Mouse (Mus musculus) olfactory bulb, adult 2 months (tissue): ENCODE data around the gene Gm20422. TPM values are rescaled to one million over a fixed set of nuclear protein-coding genes. Genes with fewer than 3 reads are reported as not detected.

Source experiments
- H3K27ac ChIP-seq: fragments of 200-500 bp; 2 replicates; pipeline ENCODE4 v1.5.1; 2012; ENCODE audit warnings: low read depth, low read length; ENCODE audit not compliant: insufficient read depth
- H3K4me1 ChIP-seq: fragments of 200-500 bp; 2 replicates; pipeline ENCODE4 v1.6.1; 2012; ENCODE audit warnings: low read length; ENCODE audit not compliant: control insufficient read depth, insufficient read depth
- H3K4me3 ChIP-seq: fragments of 200-500 bp; 2 replicates; pipeline ENCODE4 v1.5.1; 2012; ENCODE audit warnings: mild to moderate bottlenecking, low read depth, low read length, moderate library complexity; ENCODE audit not compliant: insufficient read depth
- CTCF ChIP-seq: fragments of 200-500 bp; IDR thresholded peaks from 2 replicates; pipeline ENCODE4 v1.5.1; 2012; ENCODE audit warnings: low read depth, mild to moderate bottlenecking, low read length, moderate library complexity; ENCODE audit not compliant: insufficient read depth
- POLR2A ChIP-seq: fragments of 200-500 bp; IDR thresholded peaks from 2 replicates; pipeline ENCODE4 v1.6.1; 2012; ENCODE audit warnings: mild to moderate bottlenecking, low read depth, low read length, moderate library complexity; ENCODE audit not compliant: insufficient read depth
- WGBS: fragments of 180-500 bp; shearing (Covaris S2); methylation state at CpG from one replicate; pipeline ENCODE4 v1.1.7; 2018; 5-methylcytosine and 5-hydroxymethylcytosine counted together
- polyA plus RNA-seq: library from polyadenylated mRNA; stranded (reverse); fragments of >200 nt; gene quantifications from 2 replicates; pipeline ENCODE4 v1.2.4, GENCODE M21; 2012; ENCODE audit warnings: low replicate concordance; ENCODE audit not compliant: missing spikeins, insufficient read depth, insufficient read length

Gene Gm20422
- not detected in 2 replicates for polyA plus RNA-seq

DNA sequence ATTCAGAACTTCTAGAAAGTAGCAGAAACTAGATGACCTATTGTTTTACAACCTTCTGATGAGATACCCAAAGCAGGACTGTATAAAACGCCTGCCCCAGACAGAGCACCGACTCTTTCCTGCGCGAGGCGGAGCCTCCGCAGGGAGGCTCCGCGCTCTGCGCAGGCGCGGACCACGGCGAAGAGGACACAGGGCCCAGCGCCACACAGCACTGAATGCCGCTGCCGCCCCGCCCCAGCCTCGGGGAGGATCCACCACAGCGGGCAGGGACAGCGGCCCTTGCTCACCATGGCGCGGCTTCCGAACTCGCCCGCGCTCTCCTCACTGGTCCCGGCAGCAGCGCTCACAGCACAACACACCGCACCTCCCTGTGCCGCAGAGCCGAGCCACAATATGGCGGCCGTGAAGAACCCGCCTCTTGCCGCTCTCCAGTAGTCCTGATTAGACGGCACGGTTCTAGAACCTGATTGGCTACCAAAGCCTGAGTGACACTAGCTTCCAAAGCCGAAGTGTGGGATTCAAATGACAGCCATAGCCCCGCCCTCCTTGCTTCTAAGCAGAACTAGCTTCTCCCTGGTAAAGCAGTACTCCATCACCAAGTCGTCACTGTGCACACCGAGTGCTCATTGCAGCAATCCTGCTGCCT is at the start of gene Gm20422:
Gm20422 (minus strand) TSS at position 384 of the 646 bp plus-strand sequence.
- TF ChIP-seq CTCF, result no peak
- TF ChIP-seq POLR2A, result peak; percentile 99
- under 1% methylated on average over 41 of the region's 41 CpGs for WGBS
- H3K27ac ChIP-seq, result peak within 1 kb of the TSS; percentile 97
- H3K4me1 ChIP-seq, result no peaks in the 10 kb centered on the region
- H3K4me3 ChIP-seq, result peak within 1 kb of the TSS; percentile 72

- no peak within 1 kb of the TSS for H3K27ac ChIP-seq
- no peak for TF ChIP-seq CTCF
- H3K4me3 ChIP-seq, result peak within 1 kb of the TSS; percentile 52
- WGBS, result 2% methylated on average over 32 of the region's 35 CpGs
- peaks cover 10% of the 10 kb centered on the region for H3K4me1 ChIP-seq
Measured at GRCm38 (mm10) chr8:69822386-69823191, 47.9 kb upstream of the Gm20422 start, which contains the start of gene Lpar2. Gene Lpar2, plus strand, starts transcription at chr8:69822429.

DNA sequence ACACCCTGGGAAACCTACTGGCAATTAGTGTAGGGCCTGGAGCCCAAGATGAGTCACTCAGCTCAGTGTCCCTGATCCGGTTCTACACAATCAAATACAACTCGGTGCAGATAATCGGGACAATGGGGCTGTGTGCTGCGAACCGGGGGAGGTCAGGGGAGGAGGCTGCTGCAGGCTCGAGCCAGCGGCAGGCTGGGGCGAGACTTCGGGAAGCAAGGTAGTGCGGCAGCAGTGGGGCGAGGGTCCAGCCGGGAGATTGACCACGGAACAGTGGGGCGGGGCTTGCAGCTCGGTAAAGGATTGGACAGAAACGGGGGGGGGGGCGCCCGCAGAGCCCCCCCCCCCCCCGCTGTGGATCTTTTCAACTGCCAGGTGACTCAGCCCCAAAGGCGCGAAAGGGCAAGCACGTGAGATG is 47.3 kb upstream of the Gm20422 start:
- Histone ChIP-seq H3K4me3 (peak overlapping the region; percentile 52), H3K27ac (no peak overlapping the region), H3K4me1 (peaks cover 10% of the 10 kb centered on the region)
- TF ChIP-seq CTCF, result no peak
- TF ChIP-seq POLR2A, result no peak
- 0% methylated on average over 14 of the region's 22 CpGs for WGBS

DNA sequence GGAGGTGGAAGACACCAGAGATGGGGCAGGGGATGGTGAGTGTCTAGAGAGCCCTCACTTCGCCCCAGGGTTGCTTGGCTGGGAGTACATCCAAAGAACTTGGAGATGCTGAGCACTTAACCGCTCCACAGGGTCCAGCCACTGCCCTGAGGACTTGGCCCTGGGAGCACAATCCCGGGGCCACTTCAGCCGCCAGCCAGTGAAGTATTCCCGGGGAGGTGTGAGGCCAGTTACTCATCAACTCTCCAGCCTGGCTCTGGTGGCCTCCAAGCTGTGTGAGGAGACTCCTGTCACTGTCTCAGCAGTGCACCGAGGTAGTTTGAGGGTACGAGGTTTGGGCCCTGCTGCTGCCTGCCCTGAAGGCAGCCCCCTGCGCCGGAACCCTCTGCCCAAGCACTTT is 45.8 kb upstream of the Gm20422 start:
- Histone ChIP-seq H3K27ac (no peak overlapping the region), H3K4me1 (peaks cover 10% of the 10 kb centered on the region), H3K4me3 (no peak overlapping the region)
- WGBS, result 85% methylated on average over 9 of the region's 9 CpGs
- TF ChIP-seq POLR2A, result no peak
- no peak for TF ChIP-seq CTCF

- Histone ChIP-seq H3K4me3 (no peak overlapping the region), H3K27ac (no peak overlapping the region), H3K4me1 (no peaks in the 10 kb centered on the region)
- WGBS, result 95% methylated on average over 4 of the region's 4 CpGs
- TF ChIP-seq POLR2A (no peak), CTCF (no peak)
Measured at GRCm38 (mm10) chr8:69815396-69815795, 40.7 kb upstream of the Gm20422 start.

GRCm38 (mm10) chr8:69814881-69815280 is 40.2 kb upstream of the Gm20422 start:
- WGBS, result 89% methylated on average over 2 of the region's 2 CpGs
- no peak overlapping the region for H3K27ac ChIP-seq
- H3K4me1 ChIP-seq, result no peaks in the 10 kb centered on the region
- no peak overlapping the region for H3K4me3 ChIP-seq
- TF ChIP-seq CTCF, result no peak
- TF ChIP-seq POLR2A, result no peak

- Histone ChIP-seq H3K4me1 (peaks cover 10% of the 10 kb centered on the region), H3K4me3 (no peak overlapping the region), H3K27ac (no peak overlapping the region)
- TF ChIP-seq CTCF, result no peak
- TF ChIP-seq POLR2A, result no peak
- WGBS, result 79% methylated on average over 3 of the region's 3 CpGs
Measured at GRCm38 (mm10) chr8:69809820-69810219, 35.1 kb upstream of the Gm20422 start.

- WGBS, result 3% methylated on average over 23 of the region's 23 CpGs
- no peak overlapping the region for H3K27ac ChIP-seq
Measured at GRCm38 (mm10) chr8:69808864-69809403, 34.2 kb upstream of the Gm20422 start.

GRCm38 (mm10) chr8:69808094-69808863 is 33.6 kb upstream of the Gm20422 start, which contains the start of gene Gmip:
Gene Gmip, plus strand, starts transcription at chr8:69808679.
- WGBS, result 7% methylated on average over 28 of the region's 28 CpGs
- no peak within 1 kb of the TSS for H3K27ac ChIP-seq
- peak within 1 kb of the TSS; percentile 49 for H3K4me3 ChIP-seq
- peaks cover 10% of the 10 kb centered on the region for H3K4me1 ChIP-seq
- no peak for TF ChIP-seq POLR2A
- no peak for TF ChIP-seq CTCF

More at GRCm38 (mm10) chr8:69808864-69809403, 34.2 kb upstream of the Gm20422 start:
- no peak for TF ChIP-seq POLR2A
- no peak for TF ChIP-seq CTCF
- H3K4me3 ChIP-seq, result peak overlapping the region; percentile 49
- peaks cover 10% of the 10 kb centered on the region for H3K4me1 ChIP-seq
